Mouse (Mus musculus) neural tube, embryonic 12.5 days (tissue): ENCODE results near the gene Islr2. TPM values are rescaled to one million over a fixed set of nuclear protein-coding genes. Genes with fewer than 3 reads are reported as not detected.

Source experiments
- ATAC-seq: fragments of 200-750 bp; cut with Nextera tagmentation; 2 replicates; pipeline ENCODE4 v1.8.0; 2017; ENCODE audit warnings: low read depth, mild to moderate bottlenecking, moderate TSS enrichment, moderate library complexity; ENCODE audit not compliant: low FRiP score
- H3K27ac ChIP-seq: fragments of 300-500 bp; sonication (generic); 2 replicates; pipeline ENCODE4 v1.5.1; 2016
- H3K27me3 ChIP-seq: fragments of 300-500 bp; sonication (generic); replicated peaks from 2 replicates; pipeline ENCODE4 v1.6.1; 2016; ENCODE audit warnings: mild to moderate bottlenecking
- H3K36me3 ChIP-seq: fragments of 300-500 bp; sonication (generic); 2 replicates; pipeline ENCODE4 v1.6.1; 2016; ENCODE audit warnings: mild to moderate bottlenecking
- H3K4me1 ChIP-seq: fragments of 300-500 bp; sonication (generic); 2 replicates; pipeline ENCODE4 v1.6.1; 2016
- H3K4me2 ChIP-seq: fragments of 300-500 bp; sonication (generic); replicated peaks from 2 replicates; pipeline ENCODE4 v1.6.1; 2016; ENCODE audit warnings: mild to moderate bottlenecking
- H3K4me3 ChIP-seq: fragments of 300-500 bp; sonication (generic); 2 replicates; pipeline ENCODE4 v1.5.1; 2016
- H3K9ac ChIP-seq: fragments of 300-500 bp; sonication (generic); 2 replicates; pipeline ENCODE4 v1.6.1; 2016; ENCODE audit warnings: mild to moderate bottlenecking
- H3K9me3 ChIP-seq: fragments of 300-500 bp; sonication (generic); 2 replicates; pipeline ENCODE4 v1.6.1; 2016; ENCODE audit warnings: mild to moderate bottlenecking
- WGBS: fragments of 180-500 bp; shearing (Covaris S2); methylation state at CpG from one replicate; pipeline ENCODE4 v1.1.7; 2016; 5-methylcytosine and 5-hydroxymethylcytosine counted together
- polyA plus RNA-seq: library from polyadenylated mRNA; unstranded; fragments of >200 nt; fragmentation: Nextera tagmentation; extraction: Ambion mirVana; gene quantifications from 2 replicates; pipeline ENCODE4 v1.2.1, GENCODE M21; 2016

Islr2 gene
- polyA plus RNA-seq, 1 experiment from 2014 or later: 13.8 TPM

DNA sequence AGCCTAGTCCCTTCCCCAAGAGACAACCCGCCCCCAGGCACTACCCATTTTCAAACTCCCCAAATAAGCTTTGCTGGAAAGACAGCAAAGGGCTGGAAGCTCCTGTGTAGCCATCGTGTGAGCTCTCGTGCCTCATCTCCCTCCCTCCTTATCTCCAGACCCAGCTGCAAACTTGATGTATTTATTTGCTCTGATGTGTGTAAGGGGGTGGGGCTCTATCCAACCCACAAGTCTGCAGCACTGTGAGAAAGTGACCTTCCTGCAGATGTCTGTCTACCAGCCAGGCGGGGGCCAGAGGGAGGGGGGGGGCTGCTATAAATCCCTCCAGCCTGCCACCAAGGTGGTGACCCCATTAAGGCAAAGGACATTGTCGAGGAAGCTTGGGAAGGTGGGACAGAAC lies 9.7 kb upstream of the Islr2 start:
- Histone ChIP-seq H3K36me3 (no peaks in the 10 kb centered on the region), H3K4me3 (no peak overlapping the region), H3K27ac (no peak overlapping the region), H3K4me1 (peaks cover 16% of the 10 kb centered on the region), H3K4me2 (no peak overlapping the region), H3K9ac (no peak overlapping the region), H3K9me3 (no peaks in the 10 kb centered on the region), H3K27me3 (no peaks in the 10 kb centered on the region)
- WGBS: 17% methylated on average over 5 of the region's 5 CpGs
- ATAC-seq: no peak

DNA sequence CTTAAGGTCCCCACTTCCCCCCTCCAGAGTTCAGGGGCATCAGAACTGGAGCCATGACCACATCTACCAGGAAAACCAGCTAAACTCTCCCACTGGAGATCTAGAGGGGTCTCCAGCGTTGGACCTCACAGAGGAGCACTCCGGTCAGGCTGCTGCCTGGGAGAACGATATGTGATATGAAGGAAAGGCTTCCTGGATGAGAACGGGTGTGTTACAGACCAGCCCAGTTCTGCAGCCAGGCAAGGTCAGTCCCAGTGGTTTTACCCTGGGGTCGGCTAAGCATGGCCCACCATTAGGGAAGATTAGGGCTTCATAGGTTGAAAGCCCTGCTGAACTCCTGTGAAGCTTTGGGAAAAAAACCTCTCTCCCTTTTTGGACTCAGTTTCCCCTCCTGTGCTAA lies 9.3 kb upstream of the Islr2 start:
- WGBS: 75% methylated on average over 5 of the region's 5 CpGs

DNA sequence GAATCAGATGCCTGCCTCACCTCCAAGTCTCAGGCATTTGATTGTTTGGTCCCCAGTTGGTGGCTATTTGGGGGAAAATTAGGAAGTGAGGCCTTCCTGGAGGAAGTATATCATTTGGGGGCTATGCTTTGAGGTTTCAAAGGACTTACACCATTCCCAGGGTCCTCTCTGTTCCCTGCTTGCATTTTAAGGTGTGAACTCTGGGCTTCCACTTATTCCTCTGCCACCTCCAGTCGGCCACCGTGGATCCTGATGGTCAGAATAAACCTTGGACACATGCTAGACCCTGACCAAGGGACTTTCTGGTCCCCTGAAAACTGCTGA lies 6.1 kb upstream of the Islr2 start:
- H3K27me3 ChIP-seq: no peaks in the 10 kb centered on the region
- H3K4me2 ChIP-seq: no peak overlapping the region
- no peak overlapping the region for H3K9ac ChIP-seq
- no peaks in the 10 kb centered on the region for H3K36me3 ChIP-seq
- H3K9me3 ChIP-seq: no peaks in the 10 kb centered on the region
- peaks cover 16% of the 10 kb centered on the region for H3K4me1 ChIP-seq
- H3K4me3 ChIP-seq: no peak overlapping the region
- no peak overlapping the region for H3K27ac ChIP-seq
- ATAC-seq: no peak
- 80% methylated on average over 2 of the region's 2 CpGs for WGBS

More for the DNA sequence above, 9.3 kb upstream of the Islr2 start:
- peaks cover 16% of the 10 kb centered on the region for H3K4me1 ChIP-seq
- no peak overlapping the region for H3K27ac ChIP-seq
- no peak overlapping the region for H3K9ac ChIP-seq
- ATAC-seq: no peak
- H3K9me3 ChIP-seq: no peaks in the 10 kb centered on the region
- no peaks in the 10 kb centered on the region for H3K36me3 ChIP-seq
- no peak overlapping the region for H3K4me3 ChIP-seq
- no peak overlapping the region for H3K4me2 ChIP-seq
- H3K27me3 ChIP-seq: no peaks in the 10 kb centered on the region

DNA sequence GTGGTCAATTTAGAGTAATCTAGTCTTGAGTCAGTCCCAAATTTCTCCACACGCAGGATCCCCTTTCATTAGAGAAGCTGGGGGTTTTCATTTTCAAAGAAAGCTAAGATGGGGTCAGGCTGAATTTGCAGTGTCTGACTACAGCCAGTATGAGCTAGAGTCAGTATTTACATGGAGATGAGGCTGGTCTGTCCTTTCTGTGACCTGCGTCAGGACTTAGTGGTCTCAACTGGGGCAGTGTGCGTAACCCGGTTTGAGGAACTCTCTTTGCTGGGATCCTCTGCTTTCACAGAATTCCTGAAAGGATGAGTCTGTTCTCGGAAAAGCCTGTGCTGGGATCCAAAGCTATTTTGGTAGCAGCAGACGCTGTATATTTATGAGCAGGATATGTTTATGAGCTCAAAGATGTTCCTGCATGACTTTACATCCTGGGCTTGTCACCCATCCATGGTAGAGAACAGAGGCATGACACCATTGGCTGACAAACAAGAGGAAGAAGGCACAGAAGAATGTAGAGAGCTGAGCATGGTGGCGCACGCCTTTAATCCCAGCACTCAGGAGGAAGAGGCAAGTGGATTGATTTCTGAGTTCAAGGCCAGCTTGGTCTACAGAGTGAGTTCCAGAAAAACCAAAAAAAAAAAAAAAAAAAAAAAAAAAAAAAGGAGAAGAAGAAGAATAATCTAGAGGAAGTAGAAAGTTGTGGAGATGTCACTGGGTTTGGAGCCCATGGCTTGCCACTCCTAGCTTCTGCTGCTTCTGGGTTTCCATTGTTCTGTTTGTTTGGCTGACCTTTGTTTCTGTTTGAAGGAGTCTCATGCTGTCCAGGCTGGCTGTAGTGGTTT lies 5.6 kb upstream of the Islr2 start:
- ATAC-seq: no peak
- H3K4me3 ChIP-seq: no peak overlapping the region
- 68% methylated on average over 8 of the region's 8 CpGs for WGBS
- no peak overlapping the region for H3K9ac ChIP-seq
- no peaks in the 10 kb centered on the region for H3K27me3 ChIP-seq
- no peak overlapping the region for H3K27ac ChIP-seq
- no peaks in the 10 kb centered on the region for H3K9me3 ChIP-seq
- peaks cover 16% of the 10 kb centered on the region for H3K4me1 ChIP-seq
- no peak overlapping the region for H3K4me2 ChIP-seq
- no peaks in the 10 kb centered on the region for H3K36me3 ChIP-seq

DNA sequence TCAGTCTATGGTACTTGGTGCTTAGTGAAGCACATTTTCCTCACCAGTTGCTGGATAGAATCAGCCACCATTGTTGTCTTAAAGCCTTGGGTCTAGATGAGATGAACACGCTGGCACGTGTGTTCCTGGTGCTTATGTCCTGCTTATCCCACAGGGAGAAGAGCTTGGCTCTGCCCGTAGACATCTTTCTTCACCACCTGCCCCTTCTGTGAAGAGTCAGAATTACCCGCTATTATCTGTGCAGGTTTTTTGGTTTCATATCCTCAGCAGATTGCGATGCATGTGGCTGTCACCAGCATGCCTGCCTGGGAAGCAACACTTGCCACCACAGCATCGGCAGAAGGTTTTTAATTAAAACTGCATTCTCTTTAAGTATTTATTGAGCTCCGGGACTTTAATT lies 1.9 kb upstream of the Islr2 start:
- no peak overlapping the region for H3K9ac ChIP-seq
- 84% methylated on average over 7 of the region's 7 CpGs for WGBS
- no peak overlapping the region for H3K4me3 ChIP-seq
- H3K9me3 ChIP-seq: no peaks in the 10 kb centered on the region
- H3K27me3 ChIP-seq: peaks cover 30% of the 10 kb centered on the region
- peaks cover 14% of the 10 kb centered on the region; the same call in 1 of the 2 replicates for H3K4me1 ChIP-seq
- H3K4me2 ChIP-seq: 0 out of 2 replicates have a peak overlapping the region, but pooled peaks have one; percentile 3
- ATAC-seq: no peak
- no peaks in the 10 kb centered on the region for H3K36me3 ChIP-seq
- H3K27ac ChIP-seq: no peak overlapping the region

DNA sequence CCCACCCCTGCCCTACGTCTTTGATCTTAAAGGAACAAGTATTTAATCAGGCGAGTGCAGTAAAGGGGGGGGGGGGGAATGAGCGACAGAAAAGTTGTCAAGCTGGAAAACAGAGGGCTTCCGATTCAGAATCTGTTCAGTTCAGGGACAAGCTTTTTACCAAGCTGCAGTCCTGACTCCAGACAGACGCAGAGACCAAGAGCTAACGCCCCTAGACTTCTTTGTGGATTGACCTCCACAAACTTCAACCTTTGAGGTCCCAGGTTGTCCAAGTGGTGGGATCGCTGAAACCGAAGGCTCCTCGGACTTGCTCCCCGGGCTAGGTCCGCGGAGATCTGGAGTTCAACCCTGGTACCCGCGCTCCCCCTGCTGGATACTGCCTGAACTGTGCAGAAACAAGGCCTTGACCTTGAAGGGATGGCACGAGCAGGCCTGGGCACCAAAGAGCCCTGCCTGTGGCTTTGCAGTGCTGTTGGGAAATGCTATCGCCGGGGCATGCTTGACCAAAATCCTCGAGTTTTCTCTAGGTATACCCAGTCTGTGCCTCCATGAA lies 405 bp upstream of the Islr2 start:
- Histone ChIP-seq H3K4me3 (peak overlapping the region; percentile 24), H3K9me3 (no peaks in the 10 kb centered on the region), H3K4me2 (peak overlapping the region; percentile 57), H3K36me3 (no peaks in the 10 kb centered on the region), H3K4me1 (peaks cover 16% of the 10 kb centered on the region; the same call in 1 of the 2 replicates), H3K27me3 (peaks cover 45% of the 10 kb centered on the region), H3K9ac (0 out of 2 replicates have a peak overlapping the region, but pooled peaks have one; percentile 36), H3K27ac (no peak overlapping the region)
- WGBS: 4% methylated on average over 18 of the region's 18 CpGs
- ATAC-seq: peak; percentile 63

DNA sequence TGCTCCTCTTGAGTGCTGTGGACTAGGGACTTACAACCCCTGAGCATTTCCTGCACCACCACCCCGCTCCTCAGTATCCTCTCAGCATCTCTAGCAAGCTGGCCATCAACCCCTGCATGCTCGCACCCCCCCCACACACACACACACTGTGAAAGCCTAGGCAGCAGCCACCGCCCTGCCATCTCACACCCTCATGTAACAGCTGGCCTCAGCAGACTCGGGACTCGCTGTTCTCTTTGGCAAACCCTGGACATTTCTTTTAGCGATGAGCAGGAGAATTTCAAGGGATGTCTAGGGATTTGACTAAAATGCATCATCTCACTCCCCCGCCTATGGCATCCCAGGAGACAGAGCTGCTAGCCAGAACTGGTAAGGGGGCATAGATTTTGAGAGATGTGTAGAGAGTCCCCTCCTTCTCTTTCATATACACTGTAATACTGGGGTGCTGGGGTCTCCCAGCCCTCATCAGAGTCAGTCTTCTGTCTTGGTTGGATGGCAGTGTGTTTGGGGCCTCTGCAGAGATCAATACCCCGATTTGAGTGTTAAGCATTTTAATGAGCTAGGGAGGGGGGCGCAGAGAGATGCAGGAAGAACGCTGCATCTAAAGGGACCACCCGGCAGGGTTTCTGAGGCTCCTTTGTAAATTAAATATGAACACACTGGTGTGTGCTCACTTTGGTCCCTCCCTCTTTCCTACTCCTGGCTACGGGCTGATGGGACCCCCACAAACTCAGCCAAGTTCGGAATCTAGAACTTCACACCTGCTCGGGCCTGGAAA lies 1.3 kb downstream of the Islr2 start:
- Histone ChIP-seq H3K9me3 (no peaks in the 10 kb centered on the region), H3K4me3 (peak overlapping the region; percentile 24; the same call in 1 of the 2 replicates), H3K27ac (peak overlapping the region; percentile 16; the same call in 1 of the 2 replicates), H3K4me1 (peaks cover 32% of the 10 kb centered on the region), H3K36me3 (no peaks in the 10 kb centered on the region), H3K9ac (peak overlapping the region; percentile 40; the same call in 1 of the 2 replicates), H3K27me3 (peaks cover 61% of the 10 kb centered on the region), H3K4me2 (peak overlapping the region; percentile 57)
- ATAC-seq: no peak
- WGBS: 3% methylated on average over 14 of the region's 14 CpGs

DNA sequence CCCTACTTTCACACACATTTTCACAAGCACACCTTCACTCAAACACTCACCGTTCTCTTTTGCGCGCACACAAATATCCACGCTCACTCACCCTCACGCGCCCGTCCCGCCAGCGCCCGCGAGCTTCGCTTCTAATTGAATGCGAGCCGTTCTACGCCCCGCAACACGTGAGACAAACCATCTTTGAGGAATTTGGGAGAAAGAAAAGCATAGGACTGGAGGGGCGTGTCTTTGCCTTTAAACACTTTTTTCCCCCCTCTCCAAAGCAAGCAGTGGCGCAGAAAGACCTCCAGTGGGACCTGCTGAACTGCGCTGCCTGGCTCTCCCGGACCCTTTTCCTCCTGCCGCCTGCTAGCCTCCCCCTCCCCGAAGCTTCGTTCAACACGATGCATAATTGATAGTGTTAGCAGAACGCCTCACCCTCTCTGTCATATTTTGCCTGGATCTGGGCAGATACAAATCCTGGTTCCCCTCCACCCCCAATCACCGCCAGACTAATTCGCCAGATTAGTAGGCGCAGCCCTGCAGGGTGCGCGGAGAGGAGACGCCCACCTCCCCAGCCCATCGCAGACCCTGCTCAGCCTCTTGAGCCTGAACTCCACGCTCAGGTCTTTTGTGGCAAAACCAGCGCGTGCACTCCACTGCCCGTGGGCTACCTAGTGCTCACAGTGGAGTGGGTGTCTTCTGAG lies 2.1 kb downstream of the Islr2 start:
- H3K27ac ChIP-seq: peak overlapping the region; percentile 16; the same call in 1 of the 2 replicates
- WGBS: under 1% methylated on average over 37 of the region's 37 CpGs
- peak overlapping the region; percentile 40; the same call in 1 of the 2 replicates for H3K9ac ChIP-seq
- H3K4me2 ChIP-seq: peak overlapping the region; percentile 57
- no peaks in the 10 kb centered on the region for H3K9me3 ChIP-seq
- peak overlapping the region; percentile 24; the same call in 1 of the 2 replicates for H3K4me3 ChIP-seq
- peaks cover 39% of the 10 kb centered on the region for H3K4me1 ChIP-seq
- peaks cover 70% of the 10 kb centered on the region for H3K27me3 ChIP-seq
- ATAC-seq: no peak
- H3K36me3 ChIP-seq: no peaks in the 10 kb centered on the region

DNA sequence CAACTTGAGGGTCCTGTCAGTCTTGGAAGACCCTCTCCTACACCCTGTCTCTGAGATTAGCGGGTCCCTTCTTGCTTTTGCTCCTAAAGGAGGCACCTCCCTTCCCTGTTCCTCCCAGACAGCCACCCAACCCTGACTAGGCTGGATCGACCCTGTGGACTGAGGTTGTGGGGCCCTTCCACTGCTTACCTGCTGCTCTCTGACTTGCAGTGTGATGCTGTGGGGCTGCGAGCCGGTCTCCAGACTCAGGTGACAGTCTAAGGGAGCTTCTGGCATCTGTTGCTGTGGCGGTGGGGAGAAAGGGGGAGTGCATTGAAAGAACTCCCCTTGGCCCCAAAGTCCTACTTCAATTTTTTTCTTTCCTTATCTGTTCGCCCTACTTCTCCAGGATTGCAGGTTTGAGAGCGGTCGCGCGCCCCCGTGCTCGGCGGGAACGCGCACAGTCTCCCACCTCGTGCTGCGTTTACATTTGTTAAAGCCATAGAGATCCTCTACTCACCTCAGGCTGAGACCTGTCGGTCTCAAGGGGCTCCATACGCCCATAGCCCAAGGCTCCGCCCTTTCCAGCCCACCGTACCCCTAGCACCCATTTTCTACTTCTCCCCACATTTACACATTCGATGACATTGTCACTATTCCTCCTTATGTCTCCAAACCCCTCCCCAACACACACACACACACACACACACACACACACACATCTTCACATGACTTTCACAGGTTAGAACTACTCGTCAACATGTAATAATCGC lies 2.9 kb downstream of the Islr2 start:
- Histone ChIP-seq H3K4me3 (peak overlapping the region; percentile 24), H3K36me3 (no peaks in the 10 kb centered on the region), H3K27me3 (peaks cover 77% of the 10 kb centered on the region), H3K4me2 (peak overlapping the region; percentile 57), H3K4me1 (peaks cover 45% of the 10 kb centered on the region), H3K9ac (peak overlapping the region; percentile 45), H3K9me3 (no peaks in the 10 kb centered on the region), H3K27ac (no peak overlapping the region)
- no peak for ATAC-seq
- WGBS: under 1% methylated on average over 24 of the region's 24 CpGs

DNA sequence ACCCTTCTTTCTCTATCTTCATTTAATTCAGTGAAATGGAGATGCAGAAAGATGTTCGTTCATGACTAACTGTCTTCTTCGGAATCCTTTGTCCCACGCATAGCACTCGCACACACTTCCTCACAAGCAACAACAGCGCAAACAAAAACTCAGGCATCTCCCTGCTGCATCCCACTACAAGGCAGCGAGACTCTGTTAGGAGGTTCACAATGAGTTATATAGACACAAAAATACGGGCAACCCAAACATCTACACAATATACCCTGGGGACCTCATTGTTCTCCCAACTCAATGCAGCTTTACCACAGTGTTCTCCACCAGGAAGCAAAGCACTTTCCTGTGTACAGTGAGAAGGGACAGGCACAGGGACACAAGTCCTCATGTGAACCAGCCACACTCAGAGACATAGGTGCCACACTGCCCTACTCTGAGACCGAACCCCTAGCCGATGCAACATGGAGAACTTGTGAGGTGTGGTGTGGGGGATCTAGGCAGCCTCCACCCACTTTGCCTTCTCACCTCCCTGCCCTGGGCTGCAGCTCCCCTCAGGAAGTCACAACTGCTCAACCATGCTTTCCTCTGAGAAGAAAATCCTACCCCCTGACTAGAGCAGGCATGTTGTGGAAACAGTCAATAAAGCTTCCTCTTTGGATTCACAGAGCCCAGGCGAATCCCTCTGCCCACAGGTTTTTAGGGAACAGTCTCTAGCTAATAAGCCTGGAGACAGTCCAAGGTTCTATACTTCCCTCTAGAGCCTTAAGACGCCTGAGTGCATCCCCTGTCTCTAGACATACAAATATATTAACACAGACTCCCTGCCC lies 3.6 kb downstream of the Islr2 start:
- peak overlapping the region; percentile 24 for H3K4me3 ChIP-seq
- 8% methylated on average over 11 of the region's 11 CpGs for WGBS
- H3K9me3 ChIP-seq: no peaks in the 10 kb centered on the region
- peak overlapping the region; percentile 57 for H3K4me2 ChIP-seq
- ATAC-seq: no peak
- no peak overlapping the region for H3K27ac ChIP-seq
- no peaks in the 10 kb centered on the region for H3K36me3 ChIP-seq
- peaks cover 85% of the 10 kb centered on the region for H3K27me3 ChIP-seq
- H3K4me1 ChIP-seq: peaks cover 47% of the 10 kb centered on the region
- H3K9ac ChIP-seq: peak overlapping the region; percentile 23
